Mouse (Mus musculus) thymus, adult 2 months (tissue): ENCODE results near the gene Uhmk1.

Experiments used
- CTCF ChIP-seq: fragments of 200-500 bp; IDR thresholded peaks from 2 replicates; pipeline ENCODE4 v1.5.1; 2012; ENCODE audit warnings: mild to moderate bottlenecking, control low read depth, low read length, moderate library complexity, borderline replicate concordance; ENCODE audit not compliant: control insufficient read depth, poor library complexity, insufficient read depth; ENCODE audit errors: extremely low read depth
- POLR2A ChIP-seq: fragments of 200-500 bp; IDR thresholded peaks from 2 replicates; pipeline ENCODE4 v1.6.1; 2012; ENCODE audit warnings: mild to moderate bottlenecking, low read length, control low read depth, moderate library complexity; ENCODE audit not compliant: control insufficient read depth, poor library complexity, insufficient read depth; ENCODE audit errors: extremely low read depth

DNA sequence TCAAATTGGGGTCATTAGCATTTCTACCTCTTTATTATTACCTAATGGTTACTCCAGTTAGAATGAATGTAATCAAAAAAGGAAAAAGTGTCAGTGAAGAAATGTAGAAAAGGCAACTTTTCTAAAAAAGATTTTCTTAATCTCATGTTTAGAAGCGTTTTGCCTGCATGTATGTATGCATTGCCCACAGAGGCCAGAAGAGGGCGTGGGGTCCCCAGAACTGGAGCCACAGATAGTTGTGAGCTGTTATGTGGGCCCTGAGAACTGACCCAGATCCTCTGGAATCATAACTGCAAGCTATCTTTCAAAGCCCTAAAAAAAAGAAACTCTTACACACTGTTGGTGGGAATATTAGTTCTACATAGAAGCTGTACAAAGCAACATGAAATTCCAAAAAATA is 59.9 kb downstream of the Uhmk1 start:
- TF ChIP-seq CTCF, result no peak
- no peak for TF ChIP-seq POLR2A
